Mouse (Mus musculus): ENCODE measurements around the gene Cdk4. TPM values are rescaled to one million over a fixed set of nuclear protein-coding genes. Genes with fewer than 3 reads are reported as not detected.
"Not testable (repeated sequence)": the region's sequence is repeated elsewhere in the genome, so short reads cannot be mapped to it uniquely, and the experiment has no call there.

Gene Cdk4
- total RNA-seq, 2 experiments from 2014 or later: 33.5 to 40.5 TPM

DNA sequence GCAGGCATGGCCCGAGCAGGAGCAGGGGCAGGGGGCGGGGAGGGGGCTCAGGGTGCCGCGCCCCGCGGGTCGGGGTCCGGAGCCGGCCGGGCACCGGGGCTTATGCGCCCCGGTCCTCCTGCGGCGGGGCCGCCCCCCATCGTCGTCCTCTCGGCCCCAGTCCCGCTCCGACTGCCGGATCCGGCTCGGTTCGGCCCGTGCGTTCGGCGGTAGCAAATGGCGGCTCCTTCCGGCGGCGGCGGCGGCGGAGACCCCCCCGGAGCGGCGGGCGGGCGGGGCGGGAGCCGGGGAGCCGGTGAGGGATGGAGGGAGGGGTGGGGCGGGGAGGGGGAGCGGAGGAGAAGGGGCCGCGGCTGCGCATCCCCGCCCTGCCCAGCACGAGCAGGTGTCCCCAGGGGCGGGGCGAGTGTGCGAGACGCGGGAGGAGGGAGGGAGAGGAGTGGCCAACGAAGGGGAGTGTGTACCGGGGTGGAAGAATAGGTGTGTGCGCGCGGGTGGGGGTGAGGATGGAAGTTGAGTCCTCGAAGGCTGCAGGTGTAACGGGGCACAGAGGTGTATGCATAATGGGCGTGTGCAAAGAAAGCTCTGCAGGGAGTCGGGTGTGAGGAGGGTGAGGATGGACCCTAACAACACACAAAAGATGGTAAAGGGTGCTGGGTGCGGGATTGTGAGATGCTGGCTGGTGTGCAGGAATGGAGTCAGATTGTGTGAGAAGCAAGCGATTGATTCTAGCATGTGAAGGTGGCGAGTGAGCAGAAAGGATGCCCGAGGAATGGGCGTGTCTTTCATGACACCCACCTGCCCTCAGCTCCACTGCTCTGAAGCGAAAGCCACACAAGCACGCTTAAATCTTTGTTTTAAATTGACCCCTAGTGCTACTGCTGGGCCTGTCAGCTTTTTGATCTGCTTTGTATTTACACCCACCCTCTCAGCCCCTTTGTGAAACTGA is 3.1 kb upstream of the Cdk4 start, which contains the start of gene March9:
March9 (minus strand) TSS at position 217 of the 949 bp plus-strand sequence.
- peak; percentile 60 for DNase-seq
- TF ChIP-seq CTCF (IDR thresholded peaks at IDR 0.05): no peak
- intact Hi-C loops (cut with DNase I): no loop called here
- peak within 1 kb of the TSS; percentile 48 for H3K27ac ChIP-seq
- H3K4me3 ChIP-seq: peak within 1 kb of the TSS; percentile 89

DNA sequence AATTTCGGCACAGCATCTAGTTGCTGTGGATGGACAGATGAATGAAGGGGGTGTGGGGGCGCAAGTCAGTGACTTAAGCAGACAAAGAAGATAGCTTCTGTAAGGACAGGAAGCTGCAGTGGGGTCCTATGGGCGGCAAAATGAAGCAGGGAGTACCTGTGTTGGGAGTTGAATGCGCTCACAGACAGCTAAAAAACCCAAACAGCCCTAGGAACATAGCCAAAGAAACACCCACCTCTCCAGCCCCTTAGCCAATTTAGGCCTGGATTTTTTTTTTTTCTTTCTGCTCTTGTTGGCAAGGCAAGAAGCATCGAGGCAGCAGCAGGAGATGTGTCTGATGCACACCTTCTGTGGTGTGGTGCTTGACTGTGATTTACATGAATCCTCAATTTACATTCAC is 2.2 kb upstream of the Cdk4 start:
- Histone ChIP-seq H3K27ac (no peak overlapping the region), H3K4me3 (no peak overlapping the region)
- no peak for TF ChIP-seq CTCF (IDR thresholded peaks at IDR 0.05)
- intact Hi-C loops (cut with DNase I): no loop called here
- DNase-seq: no peak

DNA sequence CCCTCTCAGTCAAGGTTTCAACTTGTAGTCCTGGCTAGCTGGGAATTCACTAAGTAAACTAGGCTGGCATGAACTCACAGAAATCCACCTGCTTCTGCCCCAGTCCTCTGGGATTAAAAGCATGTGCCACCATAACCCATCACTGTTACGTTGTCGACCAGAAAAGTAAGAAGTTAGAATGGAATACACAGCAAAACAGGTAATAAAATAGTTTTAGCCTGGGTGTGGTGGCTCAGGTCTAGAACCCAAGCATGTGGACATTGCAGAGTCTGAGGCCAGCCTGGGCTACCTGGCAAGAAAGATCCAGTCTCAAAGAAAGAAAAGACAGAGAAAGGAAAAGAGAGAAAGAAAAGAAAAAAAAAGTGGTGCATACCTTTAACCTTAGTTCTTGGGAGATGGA is 1.8 kb upstream of the Cdk4 start:
- Histone ChIP-seq H3K27ac (no peak overlapping the region), H3K4me3 (no peak overlapping the region)
- DNase-seq: no peak
- intact Hi-C loops (cut with DNase I): no loop called here
- TF ChIP-seq CTCF (IDR thresholded peaks at IDR 0.05): no peak

DNA sequence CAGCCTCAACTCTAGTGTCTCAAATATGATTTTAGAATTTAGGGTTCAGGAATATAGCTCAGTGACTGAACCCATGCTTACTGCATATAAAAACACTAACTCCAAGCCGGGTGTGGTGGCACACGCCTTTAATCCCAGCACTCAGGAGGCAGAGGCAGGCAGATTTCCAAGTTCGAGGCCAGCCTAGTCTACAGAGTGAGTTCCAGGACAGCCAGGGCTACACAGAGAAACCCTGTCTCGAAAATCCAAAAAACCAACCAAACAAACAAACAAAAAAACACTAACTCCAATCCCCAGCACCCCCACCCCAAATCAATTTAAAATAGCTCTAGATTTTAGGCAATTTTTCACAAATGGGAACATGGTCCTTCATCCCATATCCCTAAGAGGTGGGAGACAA is 1.2 kb upstream of the Cdk4 start:
- H3K27ac ChIP-seq; DNase-seq; H3K4me3 ChIP-seq; intact Hi-C loops (cut with DNase I): not testable (repeated sequence)

DNA sequence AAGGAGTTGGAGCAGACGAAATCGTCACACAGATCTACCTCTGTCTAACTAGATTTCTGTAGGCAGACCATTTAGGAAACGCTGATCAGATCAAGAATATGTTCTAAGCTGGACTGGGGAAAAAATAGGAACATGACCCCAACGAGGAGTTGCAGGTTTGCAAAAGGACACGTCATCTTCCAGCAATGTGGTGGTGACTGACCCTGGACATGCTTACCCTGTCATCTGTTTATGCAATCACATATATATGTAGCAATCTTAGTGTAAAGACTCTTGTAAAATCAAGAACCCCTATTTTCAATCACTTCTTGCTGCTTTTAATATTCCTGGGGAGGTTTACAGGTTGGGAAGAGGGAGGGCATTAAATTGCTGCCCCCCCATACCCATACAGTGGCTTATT is 831 bp upstream of the Cdk4 start:
- TF ChIP-seq CTCF (IDR thresholded peaks at IDR 0.05): no peak
- Histone ChIP-seq H3K4me3 (peak overlapping the region; percentile 92; the same call in 1 of the 2 replicates), H3K27ac (peak overlapping the region; percentile 58; the same call in 1 of the 2 replicates)
- peak; percentile 5 for DNase-seq
- intact Hi-C loops (cut with DNase I): no loop called here

DNA sequence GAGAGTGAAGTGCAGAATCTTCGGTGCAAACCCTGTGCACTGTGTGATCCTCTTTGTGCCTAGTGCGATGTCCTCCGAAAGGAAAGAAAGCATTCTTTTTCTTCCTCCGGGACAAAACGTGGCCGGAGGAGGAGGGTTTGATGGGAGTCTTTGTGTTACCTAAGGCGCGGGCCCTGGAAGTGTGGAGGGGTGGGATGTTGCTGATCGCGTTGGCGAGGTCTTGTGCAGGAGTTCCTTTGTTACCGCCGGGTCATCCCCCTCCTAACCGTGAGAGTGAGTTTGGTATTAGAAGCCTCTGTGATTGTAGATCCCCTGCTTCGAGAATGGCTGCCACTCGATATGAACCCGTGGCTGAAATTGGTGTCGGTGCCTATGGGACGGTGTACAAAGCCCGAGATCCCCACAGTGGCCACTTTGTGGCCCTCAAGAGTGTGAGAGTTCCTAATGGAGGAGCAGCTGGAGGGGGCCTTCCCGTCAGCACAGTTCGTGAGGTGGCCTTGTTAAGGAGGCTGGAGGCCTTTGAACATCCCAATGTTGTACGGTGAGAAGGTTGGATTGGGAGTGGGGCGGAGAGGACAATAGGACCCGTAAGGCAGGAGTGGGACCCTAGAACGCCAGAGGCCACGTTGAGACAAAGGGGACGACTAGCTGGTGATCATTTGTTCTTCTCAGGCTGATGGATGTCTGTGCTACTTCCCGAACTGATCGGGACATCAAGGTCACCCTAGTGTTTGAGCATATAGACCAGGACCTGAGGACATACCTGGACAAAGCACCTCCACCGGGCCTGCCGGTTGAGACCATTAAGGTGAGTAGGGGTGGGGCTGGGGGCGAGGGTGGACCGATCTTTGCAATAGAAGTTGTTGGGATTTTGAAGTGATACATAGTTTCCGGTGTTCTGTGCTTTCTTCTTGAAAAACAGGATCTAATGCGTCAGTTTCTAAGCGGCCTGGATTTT is 858 bp downstream of the Cdk4 start:
- intact Hi-C loops (cut with DNase I): no loop called here
- Histone ChIP-seq H3K27ac (peak overlapping the region; percentile 95), H3K4me3 (peak overlapping the region; percentile 92)
- TF ChIP-seq CTCF (IDR thresholded peaks at IDR 0.05): no peak
- DNase-seq: peak; percentile 14

DNA sequence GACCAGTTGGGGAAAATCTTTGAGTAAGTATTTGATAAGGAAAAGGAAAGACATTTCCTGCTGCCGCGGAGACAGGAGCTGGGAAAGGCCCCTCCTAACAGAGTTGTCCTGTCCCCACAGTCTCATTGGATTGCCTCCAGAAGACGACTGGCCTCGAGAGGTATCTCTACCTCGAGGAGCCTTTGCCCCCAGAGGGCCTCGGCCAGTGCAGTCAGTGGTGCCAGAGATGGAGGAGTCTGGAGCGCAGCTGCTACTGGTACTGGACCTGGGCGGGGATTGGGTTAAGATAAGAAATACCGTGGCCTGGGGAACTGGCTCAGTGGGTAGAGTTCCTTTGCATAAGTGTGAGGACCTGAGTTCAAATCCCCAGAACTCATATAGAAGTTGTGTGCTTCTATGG is 2.6 kb downstream of the Cdk4 start:
- H3K4me3 ChIP-seq: no peak overlapping the region
- peak; percentile 15 for DNase-seq
- intact Hi-C loops (cut with DNase I): no loop called here
- no peak for TF ChIP-seq CTCF (IDR thresholded peaks at IDR 0.05)
- no peak overlapping the region for H3K27ac ChIP-seq

DNA sequence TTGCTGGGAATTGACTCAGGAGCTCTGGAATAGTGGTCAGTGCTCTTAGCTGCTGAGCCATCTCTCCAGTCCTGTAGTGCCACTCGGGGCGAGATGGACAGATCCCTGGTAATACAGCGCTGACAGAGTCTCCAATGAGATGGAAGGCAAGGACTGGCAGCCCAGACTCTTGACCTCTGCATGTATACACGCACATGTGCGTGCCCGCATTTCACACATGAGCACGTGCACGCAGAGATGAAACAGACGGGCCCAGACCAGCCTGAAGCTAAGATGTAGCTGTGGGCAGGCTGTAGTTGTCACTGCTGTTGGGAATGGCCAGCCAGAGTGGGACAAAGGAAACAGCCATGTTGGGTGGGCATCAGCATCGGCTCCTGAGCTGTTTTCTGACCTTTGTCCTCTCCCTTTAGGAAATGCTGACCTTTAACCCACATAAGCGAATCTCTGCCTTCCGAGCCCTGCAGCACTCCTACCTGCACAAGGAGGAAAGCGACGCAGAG is 3.2 kb downstream of the Cdk4 start:
- TF ChIP-seq CTCF (IDR thresholded peaks at IDR 0.05): no peak
- Histone ChIP-seq H3K27ac (no peak overlapping the region), H3K4me3 (no peak overlapping the region)
- DNase-seq: peak; percentile 13
- intact Hi-C loops (cut with DNase I): no loop called here

DNA sequence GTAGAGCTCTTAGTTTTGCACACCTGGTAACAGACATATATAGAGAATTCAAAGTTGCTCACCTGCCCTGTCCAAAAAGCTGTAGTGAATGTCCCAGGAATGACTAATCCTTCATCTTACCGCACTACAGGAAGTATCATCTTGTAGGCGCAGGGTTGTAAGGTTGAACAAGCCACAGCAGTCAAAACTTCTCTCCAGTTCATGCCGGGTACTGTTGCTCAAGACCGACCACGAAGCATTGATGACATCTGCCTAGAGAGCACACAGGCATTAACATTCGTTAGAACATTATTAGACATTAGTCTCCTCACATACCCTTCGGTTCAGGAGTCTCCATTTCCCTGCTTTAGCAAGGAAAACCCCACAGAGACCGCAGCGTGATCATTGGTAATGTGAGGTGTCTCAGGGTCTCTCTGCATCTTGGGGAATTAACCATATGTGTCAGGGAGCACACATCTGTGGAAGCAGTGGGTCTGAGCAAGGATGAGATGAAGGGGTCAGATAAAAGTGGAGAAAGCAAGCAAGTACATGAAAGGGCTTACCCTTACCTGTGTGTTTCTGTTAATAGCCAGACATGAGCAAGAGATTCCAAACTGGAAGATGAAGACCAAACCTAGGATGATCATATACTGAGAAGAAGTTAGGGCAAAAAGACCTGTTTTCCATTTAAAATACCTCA is 5.2 kb downstream of the Cdk4 start:
- TF ChIP-seq CTCF (IDR thresholded peaks at IDR 0.05): no peak
- peak overlapping the region; percentile 91; the same call in 1 of the 2 replicates for H3K4me3 ChIP-seq
- intact Hi-C loops (cut with DNase I): no loop called here
- no peak overlapping the region for H3K27ac ChIP-seq
- DNase-seq: no peak

DNA sequence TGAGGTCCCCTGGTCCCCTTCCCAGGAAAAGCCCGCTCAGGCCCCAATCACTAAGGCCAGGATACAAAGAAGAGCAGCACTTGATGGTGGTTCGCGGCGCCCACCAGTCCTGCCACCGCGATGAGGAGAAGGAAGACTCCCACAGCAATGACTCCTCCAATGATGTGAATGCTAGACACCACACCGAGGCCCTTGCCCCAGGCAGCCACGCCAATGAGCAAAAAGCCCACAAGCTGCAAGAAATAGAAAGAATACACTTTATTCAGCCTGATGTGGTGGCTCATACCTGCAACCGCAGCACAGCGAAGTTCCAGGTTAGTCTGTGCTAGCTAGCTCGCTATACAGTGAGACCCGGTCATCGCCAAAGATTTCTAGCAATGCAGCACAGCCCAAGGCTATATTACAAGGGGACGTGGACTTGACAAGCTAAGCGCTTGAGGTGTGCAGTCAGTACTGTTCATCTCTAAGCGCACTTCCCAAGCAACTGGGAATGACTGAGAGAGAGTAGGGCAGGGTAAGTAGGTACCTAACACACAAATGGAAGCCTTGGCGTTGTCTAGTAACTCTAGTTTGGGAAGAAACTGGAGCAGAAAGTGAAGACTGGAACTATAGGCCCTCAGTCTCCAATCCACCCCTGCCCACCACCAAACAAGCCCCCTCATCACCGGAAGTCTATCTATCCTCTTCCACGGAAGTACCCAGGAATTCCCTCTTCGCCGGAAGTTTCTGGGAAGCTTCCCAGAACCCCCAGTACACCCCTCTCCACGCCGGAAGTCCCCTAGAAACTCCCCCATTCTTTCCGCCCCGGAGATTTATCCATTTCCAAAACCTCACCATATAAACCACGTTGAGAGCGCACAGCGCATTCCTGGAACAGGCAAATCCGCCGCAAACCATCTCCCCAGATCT is 6.2 kb downstream of the Cdk4 start:
- H3K4me3 ChIP-seq: peak overlapping the region; percentile 91
- TF ChIP-seq CTCF (IDR thresholded peaks at IDR 0.05): no peak
- intact Hi-C loops (cut with DNase I): loop anchor here (10.0 kb wide), 1 partner anchor 605 kb away; no protein-coding TSS in a partner anchor
- H3K27ac ChIP-seq: peak overlapping the region; percentile 86
- DNase-seq: peak; percentile 17
